Mouse (Mus musculus) c-Kit-positive CD71-positive TER-119-negative erythroid progenitor cells, embryonic 14.5 days (primary cell): ENCODE data around the gene Ube4a.

Experiments
- DNase-seq: peaks from one replicate; pipeline ENCODE4 v3.0.0-alpha.2; 2013; ENCODE audit warnings: low read depth

The Ube4a gene

GRCm38 (mm10) chr9:44899716-44900115, 65.7 kb downstream of the Ube4a start:
- DNase-seq = no peak

GRCm38 (mm10) chr9:44897024-44897423, 68.4 kb downstream of the Ube4a start:
- no peak for DNase-seq

- peak; percentile 40 for DNase-seq
Measured at GRCm38 (mm10) chr9:44892664-44893063, 72.7 kb downstream of the Ube4a start.

- no peak for DNase-seq
Measured at GRCm38 (mm10) chr9:44891210-44891609, 74.2 kb downstream of the Ube4a start.

GRCm38 (mm10) chr9:44890122-44890521, 75.3 kb downstream of the Ube4a start:
- DNase-seq = no peak

- no peak for DNase-seq
Measured at GRCm38 (mm10) chr9:44888114-44888624, 77.2 kb downstream of the Ube4a start.

- DNase-seq = no peak
Measured at GRCm38 (mm10) chr9:44882981-44883569, 82.3 kb downstream of the Ube4a start.

GRCm38 (mm10) chr9:44882436-44882980, 82.9 kb downstream of the Ube4a start:
- no peak for DNase-seq

- DNase-seq = peak; percentile 57
Measured at GRCm38 (mm10) chr9:44881941-44882435, 83.4 kb downstream of the Ube4a start.

GRCm38 (mm10) chr9:44881221-44881871, 84.1 kb downstream of the Ube4a start, which contains the start of gene Kmt2a:
Gene Kmt2a, minus strand, starts transcription at chr9:44881296.
- DNase-seq = peak; percentile 87

- DNase-seq = no peak
Measured at GRCm38 (mm10) chr9:44880309-44881081, 84.9 kb downstream of the Ube4a start.

- no peak for DNase-seq
Measured at GRCm38 (mm10) chr9:44879694-44880271, 85.6 kb downstream of the Ube4a start.

- DNase-seq = no peak
Measured at GRCm38 (mm10) chr9:44878776-44879500, 86.5 kb downstream of the Ube4a start.

GRCm38 (mm10) chr9:44877686-44878085, 87.7 kb downstream of the Ube4a start:
- DNase-seq = no peak

GRCm38 (mm10) chr9:44875476-44875875, 89.9 kb downstream of the Ube4a start:
- no peak for DNase-seq

- no peak for DNase-seq
Measured at GRCm38 (mm10) chr9:44874198-44874597, 91.2 kb downstream of the Ube4a start.

- DNase-seq = no peak
Measured at GRCm38 (mm10) chr9:44873665-44874064, 91.7 kb downstream of the Ube4a start.
